Mouse (Mus musculus) ES-Bruce4 (cell line): ENCODE data around the gene Ctnnd1. TPM values are rescaled to one million over a fixed set of nuclear protein-coding genes. Genes with fewer than 3 reads are reported as not detected.

Experiments
- H3K27ac ChIP-seq: 2 replicates; pipeline ENCODE4 v1.5.1; 2012; ENCODE audit warnings: low read length, inconsistent platforms; ENCODE audit not compliant: insufficient read depth
- H3K27me3 ChIP-seq: 2 replicates; pipeline ENCODE4 v1.6.1; 2012; ENCODE audit warnings: mild to moderate bottlenecking, low read length, inconsistent platforms; ENCODE audit not compliant: control insufficient read depth, poor library complexity, insufficient read depth, severe bottlenecking
- H3K36me3 ChIP-seq: 2 replicates; pipeline ENCODE4 v1.6.1; 2012; ENCODE audit warnings: inconsistent platforms, mild to moderate bottlenecking, low read length, moderate library complexity; ENCODE audit not compliant: control insufficient read depth, poor library complexity, insufficient read depth, severe bottlenecking
- H3K4me1 ChIP-seq: one replicate; pipeline ENCODE4 v1.8.1; 2011; ENCODE audit warnings: low read length; ENCODE audit not compliant: control insufficient read depth, insufficient read depth
- H3K4me3 ChIP-seq: 2 replicates; pipeline ENCODE4 v1.5.1; 2011; ENCODE audit warnings: low read depth, mild to moderate bottlenecking, low read length
- H3K9ac ChIP-seq: 2 replicates; pipeline ENCODE4 v1.6.1; 2012; ENCODE audit warnings: low read depth, mild to moderate bottlenecking, inconsistent platforms; ENCODE audit not compliant: poor library complexity, severe bottlenecking
- H3K9me3 ChIP-seq: replicated peaks from 2 replicates; pipeline ENCODE4 v1.6.1; 2012; ENCODE audit warnings: mild to moderate bottlenecking, low read length, inconsistent platforms; ENCODE audit not compliant: control insufficient read depth, poor library complexity, insufficient read depth, severe bottlenecking
- CTCF ChIP-seq: IDR thresholded peaks from one replicate; pipeline ENCODE4 v1.8.1; 2011; ENCODE audit warnings: low read depth, low read length
- EP300 ChIP-seq: IDR thresholded peaks from 2 replicates; pipeline ENCODE4 v1.6.1; 2011; ENCODE audit warnings: low read depth, low read length; ENCODE audit not compliant: insufficient read depth
- POLR2A ChIP-seq: IDR thresholded peaks from one replicate; pipeline ENCODE4 v1.8.1; 2011; ENCODE audit warnings: low read length; ENCODE audit not compliant: insufficient read depth
- polyA plus RNA-seq: library from polyadenylated mRNA; stranded (reverse); fragments of >200 nt; gene quantifications from 2 replicates; pipeline ENCODE4 v1.2.4, GENCODE M21; 2011; ENCODE audit warnings: low read depth; ENCODE audit not compliant: missing spikeins, insufficient read depth, insufficient read length

Ctnnd1 gene
- polyA plus RNA-seq, 1 experiment = 239 TPM

DNA sequence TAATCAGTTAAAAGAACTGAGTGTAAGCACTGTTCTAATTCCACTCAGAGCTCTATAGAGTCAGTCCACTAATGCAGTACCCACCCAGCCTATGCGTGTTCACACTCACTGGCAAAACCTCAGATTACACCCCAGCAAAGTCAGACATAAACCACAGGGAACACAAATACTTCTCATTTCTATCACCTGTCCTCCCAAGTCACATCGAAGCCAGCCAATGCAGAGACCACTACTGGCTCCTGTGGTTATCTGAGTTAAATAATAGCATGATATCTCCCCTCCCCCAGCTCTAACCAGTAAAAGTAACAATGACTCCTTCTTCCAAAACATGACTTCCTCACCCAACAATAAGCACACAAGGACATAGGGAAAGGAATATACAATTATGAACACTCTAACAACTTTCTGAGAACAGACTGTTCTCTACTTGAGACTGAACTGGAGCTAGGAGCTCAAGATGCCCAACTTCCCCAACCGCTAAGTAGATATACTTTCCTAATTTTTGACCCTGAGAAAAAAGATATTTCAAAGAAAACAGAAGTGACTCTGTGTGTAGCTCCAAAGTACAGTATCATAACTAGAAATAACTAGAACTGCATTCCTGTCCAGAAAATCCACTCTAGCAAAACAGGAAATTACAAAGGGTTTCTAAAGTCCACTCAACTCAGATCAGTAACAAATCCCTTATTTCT is 27.0 kb downstream of the Ctnnd1 start:
- Histone ChIP-seq H3K9ac (no peak overlapping the region), H3K9me3 (no peaks in the 10 kb centered on the region), H3K27ac (no peak overlapping the region; the same call in 1 of the 2 replicates), H3K27me3 (no peaks in the 10 kb centered on the region), H3K36me3 (peaks cover 33% of the 10 kb centered on the region), H3K4me3 (no peak overlapping the region), H3K4me1 (no peaks in the 10 kb centered on the region)
- TF ChIP-seq EP300 (no peak), CTCF (no peak), POLR2A (no peak)

DNA sequence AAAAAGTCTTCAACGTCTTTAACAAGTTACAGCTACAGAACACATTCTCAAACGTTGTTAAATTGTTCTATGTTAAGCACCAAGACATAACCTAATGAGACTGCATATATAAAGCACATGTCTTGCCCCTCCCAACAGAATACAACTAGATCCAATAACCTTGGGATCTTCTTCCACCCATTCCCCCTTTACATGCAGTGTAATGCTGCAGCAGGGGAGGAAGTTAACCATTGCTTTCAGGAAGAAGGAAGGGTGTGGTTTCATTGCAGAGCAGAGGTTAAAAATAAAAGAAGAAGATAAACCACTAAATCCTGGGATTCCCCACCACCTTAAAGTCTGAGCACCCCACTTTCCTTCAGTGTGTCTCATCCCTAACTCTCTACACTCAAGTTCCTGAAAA is 27.9 kb downstream of the Ctnnd1 start:
- Histone ChIP-seq H3K4me1 (no peaks in the 10 kb centered on the region), H3K4me3 (no peak overlapping the region), H3K27me3 (no peaks in the 10 kb centered on the region), H3K9me3 (no peaks in the 10 kb centered on the region), H3K36me3 (peaks cover 32% of the 10 kb centered on the region), H3K27ac (peak overlapping the region; percentile 75), H3K9ac (no peak overlapping the region)
- TF ChIP-seq CTCF (no peak), EP300 (no peak), POLR2A (no peak)

GRCm38 (mm10) chr2:84619646-84620340 is 30.8 kb downstream of the Ctnnd1 start:
- Histone ChIP-seq H3K36me3 (peaks cover 58% of the 10 kb centered on the region), H3K9me3 (no peaks in the 10 kb centered on the region), H3K27ac (no peak overlapping the region), H3K4me1 (no peaks in the 10 kb centered on the region), H3K9ac (no peak overlapping the region), H3K27me3 (no peaks in the 10 kb centered on the region), H3K4me3 (no peak overlapping the region)
- no peak for TF ChIP-seq CTCF
- TF ChIP-seq EP300 = no peak

- Histone ChIP-seq H3K4me1 (no peaks in the 10 kb centered on the region), H3K9ac (no peak overlapping the region), H3K36me3 (peaks cover 62% of the 10 kb centered on the region), H3K27ac (peak overlapping the region; percentile 28; the same call in 1 of the 2 replicates), H3K27me3 (no peaks in the 10 kb centered on the region), H3K4me3 (no peak overlapping the region), H3K9me3 (no peaks in the 10 kb centered on the region)
- TF ChIP-seq CTCF (no peak), POLR2A (no peak), EP300 (no peak)
These were observed 31.7 kb downstream of the Ctnnd1 start for GRCm38 (mm10) chr2:84618914-84619313.

DNA sequence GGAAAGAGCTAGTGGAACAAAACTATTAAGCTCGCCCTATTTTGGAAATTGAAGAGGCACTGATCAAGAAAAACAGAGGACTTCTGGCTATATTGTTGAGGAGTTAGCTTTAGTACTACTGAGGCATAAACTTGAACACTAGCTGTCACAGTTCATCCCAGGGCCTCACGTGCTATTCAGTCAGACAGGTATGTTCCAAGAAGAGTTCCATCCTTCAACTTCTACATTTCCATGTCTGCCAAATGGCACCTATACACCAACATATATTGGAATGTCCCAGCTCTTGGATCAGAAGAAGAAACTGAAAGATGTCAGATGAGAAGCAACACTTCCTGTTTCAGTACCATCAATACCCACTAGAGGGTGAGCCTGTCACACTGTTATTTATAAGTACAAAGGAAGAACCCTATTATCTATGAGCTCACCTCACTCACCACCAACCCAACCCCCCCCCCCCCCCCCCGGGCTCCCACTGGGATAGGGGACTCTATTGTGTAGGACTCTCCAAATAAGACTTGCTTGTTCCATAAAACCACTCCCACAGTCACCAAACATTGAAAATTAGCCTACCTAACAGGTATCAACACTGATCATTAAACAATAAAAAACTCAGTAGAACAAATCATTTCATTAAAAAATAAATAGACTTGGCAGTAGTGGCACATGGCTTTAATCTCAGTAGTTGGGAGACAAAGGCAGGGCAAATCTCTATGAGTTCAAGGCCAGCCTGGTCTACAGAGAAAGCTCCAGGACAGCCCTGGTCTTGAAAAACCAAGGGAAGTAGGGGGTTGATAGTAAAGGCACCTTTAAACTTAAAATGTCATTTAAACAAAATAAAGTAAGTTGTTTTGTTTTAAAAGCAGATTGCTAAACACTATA is 32.7 kb downstream of the Ctnnd1 start:
- Histone ChIP-seq H3K27ac (no peak overlapping the region), H3K27me3 (no peaks in the 10 kb centered on the region), H3K9ac (no peak overlapping the region), H3K9me3 (no peaks in the 10 kb centered on the region), H3K36me3 (peaks cover 72% of the 10 kb centered on the region), H3K4me1 (no peaks in the 10 kb centered on the region), H3K4me3 (no peak overlapping the region)
- TF ChIP-seq EP300 = no peak
- no peak for TF ChIP-seq CTCF
- no peak for TF ChIP-seq POLR2A
